Mouse (Mus musculus): ENCODE data around the gene Lypd6. TPM values are rescaled to one million over a fixed set of nuclear protein-coding genes. Genes with fewer than 3 reads are reported as not detected.

The Lypd6 gene
- total RNA-seq, 2 experiments from 2014 or later = 17.4 to 23.0 TPM

DNA sequence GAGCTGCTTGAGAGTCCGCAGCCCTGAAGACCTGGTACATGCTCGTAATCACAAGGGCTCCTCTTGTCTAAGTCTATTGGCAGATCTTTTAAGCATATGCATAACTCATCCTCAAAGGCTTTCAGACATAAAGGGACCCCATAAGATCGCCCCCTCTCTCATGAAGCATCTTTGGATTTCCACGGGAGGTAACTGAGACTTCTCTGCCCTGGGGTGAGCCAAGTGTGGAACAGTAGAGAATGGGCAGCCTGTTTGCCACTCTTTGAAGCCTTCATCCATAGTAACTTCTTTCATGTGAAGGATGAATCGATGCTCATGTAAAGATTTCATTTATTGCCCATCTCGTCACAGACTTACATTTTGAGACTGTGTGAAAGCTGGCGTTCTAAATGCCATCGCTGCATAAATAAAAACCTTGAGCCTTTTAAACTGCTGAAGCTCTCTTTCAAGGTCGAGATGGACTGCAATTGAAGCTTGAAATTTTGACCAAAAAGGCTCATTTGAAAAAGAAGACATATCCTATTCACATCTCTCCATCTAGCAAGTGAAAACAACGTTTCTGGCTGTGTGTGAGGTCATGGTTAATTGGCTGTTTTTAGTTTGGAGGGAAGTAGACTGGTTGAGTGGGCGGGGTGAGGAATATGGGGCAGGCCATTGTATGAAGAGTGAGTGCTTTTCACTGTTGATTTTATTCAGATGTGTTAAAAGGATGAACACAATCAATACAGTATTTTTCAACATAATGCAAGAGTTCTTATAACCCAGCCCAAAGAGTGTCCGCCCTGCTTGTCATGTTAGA lies 107.7 kb downstream of the Lypd6 start:
- no peak for DNase-seq

DNA sequence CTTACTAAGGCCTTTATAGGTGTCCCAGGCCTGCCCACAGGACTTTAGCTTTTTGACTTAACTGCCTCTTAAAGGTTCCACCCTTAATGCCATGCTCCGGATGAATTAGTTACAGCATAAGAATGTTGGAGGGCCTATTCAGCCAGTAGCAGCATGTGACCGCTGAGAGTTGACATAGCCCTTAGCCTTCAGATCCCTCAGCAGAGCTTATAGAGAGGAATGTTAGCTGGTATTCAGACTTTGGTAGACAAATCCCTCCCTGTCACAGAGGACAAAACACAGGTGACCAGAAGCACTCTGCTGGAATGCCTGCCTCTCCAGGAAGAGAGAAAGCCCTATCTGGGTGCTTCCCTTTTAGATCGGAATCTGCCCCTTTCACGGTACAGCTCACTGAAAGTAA lies 109.5 kb downstream of the Lypd6 start:
- no peak for DNase-seq

DNA sequence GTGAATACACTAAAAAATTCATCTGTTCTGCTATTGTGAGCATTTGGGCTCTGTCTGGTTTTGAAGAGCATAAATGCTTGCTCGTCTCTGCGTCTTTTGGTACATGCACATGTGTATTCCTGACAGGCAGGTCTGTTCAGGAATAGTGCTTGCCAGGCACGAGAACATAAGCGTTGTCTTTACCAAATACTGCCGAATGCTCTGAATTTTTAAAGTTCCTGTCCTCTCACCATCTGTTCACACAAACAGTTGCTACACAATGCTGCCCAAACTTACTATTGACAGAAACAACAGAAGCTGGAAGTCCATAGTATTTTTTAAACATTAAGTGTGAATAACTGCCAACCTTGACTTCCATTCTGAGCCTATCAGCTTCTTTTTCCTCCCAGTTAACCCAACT lies 112.9 kb downstream of the Lypd6 start:
- DNase-seq = peak; percentile 22 to 29

DNA sequence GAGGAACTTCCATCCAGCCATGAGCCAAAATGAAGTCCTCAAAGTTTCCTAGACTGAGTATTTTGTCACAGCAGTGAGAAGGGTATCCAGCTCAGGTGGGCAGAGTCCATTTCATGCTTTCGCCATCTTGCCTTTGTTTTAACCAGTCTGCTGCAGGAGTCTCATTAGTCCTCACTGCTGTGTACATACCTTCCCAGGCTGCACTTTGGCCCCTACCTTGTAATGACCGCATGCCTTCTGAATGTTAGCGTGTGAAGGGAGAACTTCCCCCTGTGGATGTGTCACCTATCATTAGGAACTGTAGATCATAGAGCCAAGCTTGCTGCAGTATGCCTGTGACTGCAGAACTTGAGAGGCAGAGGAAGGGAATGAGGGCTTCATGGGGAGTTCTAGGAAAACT lies 114.2 kb downstream of the Lypd6 start:
- DNase-seq = no peak

DNA sequence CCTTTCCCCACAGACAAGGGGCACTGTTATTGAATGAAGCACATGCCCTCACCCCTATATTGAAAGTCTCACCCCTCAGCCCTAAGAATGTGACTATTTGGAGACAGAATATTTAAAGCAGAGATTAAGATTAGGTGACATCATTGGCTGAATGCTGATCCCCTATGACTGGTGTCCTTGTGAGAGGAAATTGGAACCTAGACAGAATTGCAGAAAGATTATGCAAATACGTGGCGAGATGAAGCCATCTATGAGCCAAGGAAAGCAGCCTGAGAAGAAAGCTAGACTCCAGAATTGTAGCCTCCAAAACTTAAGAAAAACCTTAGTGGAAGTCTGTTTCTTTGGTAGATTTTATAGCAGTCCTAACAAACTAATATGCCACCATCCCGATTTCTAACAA lies 115.1 kb downstream of the Lypd6 start:
- DNase-seq = no peak

DNA sequence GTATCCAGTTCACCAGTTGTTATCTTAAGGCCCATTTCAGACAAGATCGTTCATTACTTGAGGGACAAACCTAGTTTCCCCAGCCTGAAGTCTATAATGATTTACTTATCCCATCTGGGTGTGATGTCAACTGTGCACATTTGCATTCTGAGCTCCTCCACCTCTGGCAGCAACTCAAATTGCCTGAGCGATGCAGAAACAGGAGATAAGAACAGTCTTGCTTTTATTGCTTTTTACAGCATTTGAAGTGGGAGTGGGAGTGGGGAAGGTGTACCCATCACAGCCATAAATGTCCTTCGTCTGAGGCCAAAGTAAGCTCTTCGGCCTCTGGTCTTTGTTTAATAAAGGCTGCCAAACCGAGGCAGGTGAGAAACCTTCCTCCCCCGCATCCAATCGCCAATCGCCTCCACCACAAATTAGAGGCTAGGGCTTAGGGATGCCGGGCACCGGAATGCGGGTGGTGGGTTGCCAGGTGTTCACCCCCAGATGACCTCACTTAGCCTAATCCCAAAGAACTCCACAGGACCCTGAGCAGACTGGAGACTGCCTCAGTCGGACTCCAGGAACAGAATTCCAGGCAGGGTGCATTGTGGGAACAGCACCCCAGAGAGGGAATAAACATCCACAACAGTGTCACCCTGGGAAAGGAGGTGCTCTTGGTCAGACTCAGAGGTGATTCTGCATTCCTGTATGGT lies 120.6 kb downstream of the Lypd6 start:
- peak in 1 of 2 experiments; percentile 22 for DNase-seq

DNA sequence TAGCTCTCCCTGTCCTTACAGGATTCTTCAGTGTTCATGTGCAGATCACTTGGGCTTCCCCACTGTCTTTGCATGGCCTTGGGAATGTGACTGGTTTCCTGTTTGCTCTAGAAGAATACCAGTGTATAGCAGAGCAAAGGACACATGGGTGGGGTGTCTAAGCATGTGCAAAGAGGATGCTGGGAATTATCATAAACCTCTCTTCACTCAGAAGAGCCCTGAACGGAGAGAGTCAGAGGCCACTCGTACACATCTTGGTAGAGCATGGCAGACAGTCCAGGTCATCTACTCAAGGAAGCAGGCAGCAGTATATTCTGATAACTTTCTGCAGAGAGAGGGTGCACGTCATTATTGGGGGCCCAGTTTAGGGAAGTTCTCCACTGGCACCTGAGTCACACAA lies 122.6 kb downstream of the Lypd6 start:
- DNase-seq = no peak

DNA sequence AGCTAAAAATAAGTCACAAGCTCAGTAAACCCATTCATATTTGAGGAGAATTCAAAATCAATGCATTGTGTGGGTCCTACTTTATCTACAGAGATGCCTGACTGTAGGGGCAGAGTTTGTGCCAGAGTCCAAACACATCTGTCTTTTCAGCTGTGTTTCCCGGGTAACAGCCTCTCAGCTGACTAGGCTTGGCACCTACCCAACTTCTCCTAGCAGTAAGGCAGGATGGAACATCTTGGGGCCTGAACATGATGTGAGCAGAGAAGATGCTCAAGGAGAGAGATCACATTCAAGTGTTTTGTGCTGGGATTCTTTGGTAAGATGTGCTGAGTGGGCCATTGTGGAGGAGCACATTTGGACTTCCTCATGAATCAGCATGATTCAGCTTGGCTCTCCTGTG lies 130.5 kb downstream of the Lypd6 start:
- DNase-seq = peak; percentile 12 to 18

DNA sequence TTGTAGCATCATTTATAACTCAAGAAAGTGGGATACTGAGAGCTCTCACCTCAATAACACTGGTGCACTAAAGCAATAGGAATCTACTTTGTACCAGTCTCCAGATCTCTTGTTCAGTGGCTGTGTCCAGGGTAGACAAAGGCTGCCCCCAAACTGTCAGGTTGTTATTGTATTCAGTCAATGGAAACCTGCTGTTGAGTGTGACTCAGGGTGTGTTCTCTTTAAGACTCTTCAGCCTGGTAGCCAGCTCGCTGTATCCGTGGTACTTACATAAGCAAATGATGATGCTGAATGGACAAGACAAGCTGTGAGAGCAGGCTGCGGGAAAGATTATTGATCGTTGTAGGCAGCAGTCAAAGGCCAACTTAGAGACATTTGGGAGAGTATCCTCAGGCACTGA lies 131.6 kb downstream of the Lypd6 start:
- no peak for DNase-seq

DNA sequence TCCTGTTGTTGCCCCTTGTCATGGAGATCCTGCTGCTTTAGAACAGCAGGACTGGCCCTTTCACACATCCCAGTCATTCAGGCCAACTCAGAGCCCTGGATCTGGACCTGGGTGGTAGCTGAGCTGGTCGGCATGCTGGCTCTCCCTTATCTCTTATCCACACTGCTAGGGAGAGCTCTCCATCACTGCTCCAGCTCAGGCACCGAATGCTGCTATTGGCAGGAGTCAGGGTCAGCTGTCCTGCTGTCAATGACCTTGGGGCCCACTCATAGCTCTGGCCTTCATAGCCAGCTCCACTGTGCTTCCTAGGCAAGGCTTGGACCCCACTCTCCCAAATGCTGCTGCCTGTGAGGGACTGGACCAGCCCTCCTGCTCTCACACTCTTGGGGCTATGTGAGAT lies 134.3 kb downstream of the Lypd6 start:
- DNase-seq = no peak

DNA sequence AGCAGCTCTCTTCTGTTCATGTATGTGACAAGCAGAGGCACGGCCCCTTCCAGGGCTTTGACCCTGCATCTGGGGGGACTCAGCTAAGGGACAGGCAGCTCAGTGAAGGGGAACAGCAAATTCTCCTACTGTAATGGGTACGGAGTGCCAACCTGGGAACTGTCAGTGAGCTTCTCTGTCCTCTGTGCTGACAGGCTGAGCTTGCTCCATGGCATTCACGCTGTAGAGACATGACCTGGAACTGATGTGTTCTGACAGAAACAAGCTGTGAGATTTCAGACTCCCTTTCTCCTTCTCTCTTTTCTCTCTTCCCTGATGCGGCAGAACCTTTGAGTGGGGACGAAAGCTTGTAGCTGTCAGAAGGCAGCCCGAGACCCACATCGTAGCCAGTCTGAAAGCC lies 154.3 kb downstream of the Lypd6 start:
- DNase-seq = no peak

DNA sequence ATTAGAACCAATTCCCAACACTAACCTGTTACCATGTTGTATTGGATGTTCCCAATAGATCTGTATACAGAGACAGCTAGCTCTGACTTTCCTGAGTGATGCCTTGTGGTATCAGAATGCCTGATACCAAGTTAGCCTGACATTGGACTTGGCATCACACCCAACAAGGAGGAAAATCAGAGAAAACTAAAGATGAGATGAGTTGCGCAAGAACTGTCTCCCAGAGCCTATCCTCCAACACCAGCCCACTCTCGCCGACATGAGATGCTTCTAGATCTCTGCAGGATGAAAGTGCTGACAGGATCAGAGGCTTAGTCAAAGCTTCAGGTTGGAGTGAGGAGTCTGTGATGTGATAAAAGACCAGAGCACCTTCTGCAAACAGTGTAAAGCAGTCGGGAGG lies 158.8 kb downstream of the Lypd6 start:
- no peak for DNase-seq

DNA sequence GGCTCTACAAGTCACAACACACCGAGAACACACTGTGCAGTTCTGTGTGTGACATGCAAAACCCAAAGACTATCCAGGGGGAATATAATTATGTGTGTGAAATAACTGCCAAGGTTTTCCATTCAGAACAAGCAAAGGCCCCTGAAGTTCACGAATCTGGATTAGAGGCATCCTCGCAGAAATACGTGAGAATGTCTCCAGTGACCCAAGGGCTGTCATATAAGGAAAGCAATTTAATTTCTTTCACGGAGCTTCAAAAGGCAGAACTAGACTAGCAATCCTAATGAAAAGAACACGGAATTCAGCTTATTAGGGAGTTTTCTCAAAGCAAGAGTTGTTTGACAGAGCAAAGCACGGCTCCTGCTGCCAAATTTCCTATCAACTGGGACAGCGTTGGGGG lies 167.3 kb downstream of the Lypd6 start:
- DNase-seq = no peak

Other genes with a start within 250 kb of the Lypd6 start
- 10 to 100 TPM; 51.6 to 58.0 TPM for gene Mmadhc, start 230.4 kb downstream of the Lypd6 start, total RNA-seq (2021)

All from layer of hippocampus, postnatal 36 days (tissue).